Mouse (Mus musculus) adrenal gland, adult 18-20 months (tissue): ENCODE data around the gene Mas1. TPM values are rescaled to one million over a fixed set of nuclear protein-coding genes. Genes with fewer than 3 reads are reported as not detected.
"Not testable (repeated sequence)": the region's sequence is repeated elsewhere in the genome, so short reads cannot be mapped to it uniquely, and the experiment has no call there.

Experiments
- DNase-seq, 2 experiments: peaks; one replicate each; pipeline ENCODE4 v3.0.0; 2021 to 2022; ENCODE audit warnings: low spot score in 2 of 2
- long read RNA-seq, 2 experiments: library from polyadenylated mRNA; stranded (forward); transcript quantifications; one replicate each; pipeline ENCODE4 v2.0.0; 2021
- total RNA-seq, 2 experiments: library from RNA; stranded (reverse); gene quantifications; 1 replicate in 1 of 2; 2 replicates in 1 of 2; pipeline ENCODE4 v1.2.3; 2021

The Mas1 gene
- total RNA-seq = not detected
- long read RNA-seq, experiment 1 = 0 reads
- long read RNA-seq, experiment 2 = 0 reads

GRCm38 (mm10) chr17:12868043-12868442, at the start of gene Mas1:
Mas1 (minus strand) TSS chr17:12868143.
- DNase-seq = no peak

- DNase-seq = peak in 1 of 2 experiments; percentile 54
Measured at GRCm38 (mm10) chr17:12916588-12917380, 48.8 kb upstream of the Mas1 start.

DNA sequence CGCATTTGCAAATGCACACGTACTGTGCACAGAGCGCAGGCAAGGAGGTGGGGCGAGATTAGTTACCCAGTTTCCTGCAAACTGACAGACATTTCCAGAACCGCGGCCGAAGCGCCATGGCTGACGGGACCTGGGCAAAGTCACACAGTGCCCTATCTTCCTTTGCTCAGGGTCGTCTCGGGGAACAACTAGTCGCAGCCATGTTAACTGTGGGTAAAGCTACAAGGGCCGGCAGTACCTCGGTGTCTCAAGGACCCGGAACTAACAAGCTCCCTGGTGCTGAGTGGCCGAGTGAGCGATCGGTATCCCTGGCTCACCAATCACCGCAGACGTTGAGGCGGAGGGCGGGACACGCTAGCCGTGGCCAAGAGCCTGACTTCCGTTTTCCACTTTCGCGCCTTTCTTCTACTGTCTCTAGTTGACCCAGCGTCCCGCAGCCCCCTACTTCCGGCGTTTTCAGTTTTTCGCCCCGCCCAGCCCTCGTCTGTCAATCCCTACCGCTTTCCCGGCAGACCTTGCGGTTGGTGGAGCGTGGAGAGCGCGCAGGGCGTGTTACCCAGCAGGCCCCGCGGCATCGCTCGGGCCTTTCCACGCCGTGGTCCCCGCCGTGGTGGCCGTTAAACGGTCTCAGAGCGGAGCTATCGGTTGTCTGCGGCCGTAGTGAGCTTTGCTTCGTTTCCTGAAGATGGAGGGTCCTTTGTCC, 48.1 kb upstream of the Mas1 start, which contains the start of gene Mrpl18:
TSS of gene Mrpl18 (minus strand) at position 465 of the 703 bp plus-strand sequence.
- DNase-seq = peak; percentile 92

- peak in 1 of 2 experiments; percentile 23 for DNase-seq
Measured at GRCm38 (mm10) chr17:12915488-12915880, 47.5 kb upstream of the Mas1 start, which contains the start of gene Tcp1. Tcp1 (plus strand) TSS chr17:12915701.

- no peak for DNase-seq
Measured at GRCm38 (mm10) chr17:12910391-12910790, 42.4 kb upstream of the Mas1 start.

- no peak for DNase-seq
Measured at GRCm38 (mm10) chr17:12909361-12910280, 41.7 kb upstream of the Mas1 start, which contains the start of gene Pnldc1. Pnldc1 (minus strand) TSS chr17:12910230.

DNA sequence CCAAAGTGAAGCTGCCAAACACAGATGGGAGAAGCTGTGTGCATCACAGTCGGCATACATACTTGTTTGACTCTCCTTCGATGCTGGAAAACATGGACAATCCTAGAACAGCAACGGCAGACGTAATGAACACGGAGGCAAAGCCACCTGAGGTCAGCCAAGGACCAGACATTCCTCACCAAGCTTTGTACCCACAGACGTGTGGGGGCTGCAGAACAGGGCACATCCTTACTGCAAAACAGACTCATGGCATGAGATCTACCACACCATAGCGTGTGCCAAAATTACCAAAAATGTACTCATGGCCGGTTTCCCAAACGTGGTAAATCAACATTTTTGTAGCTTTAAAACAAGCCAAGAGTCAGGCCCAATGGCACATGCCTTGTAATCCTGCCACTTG, 38.5 kb upstream of the Mas1 start:
- no peak for DNase-seq

- DNase-seq = no peak
Measured at GRCm38 (mm10) chr17:12905810-12906209, 37.9 kb upstream of the Mas1 start.

GRCm38 (mm10) chr17:12904349-12904748, 36.4 kb upstream of the Mas1 start:
- no peak for DNase-seq

GRCm38 (mm10) chr17:12903372-12904333, 35.7 kb upstream of the Mas1 start:
- DNase-seq = no peak

DNA sequence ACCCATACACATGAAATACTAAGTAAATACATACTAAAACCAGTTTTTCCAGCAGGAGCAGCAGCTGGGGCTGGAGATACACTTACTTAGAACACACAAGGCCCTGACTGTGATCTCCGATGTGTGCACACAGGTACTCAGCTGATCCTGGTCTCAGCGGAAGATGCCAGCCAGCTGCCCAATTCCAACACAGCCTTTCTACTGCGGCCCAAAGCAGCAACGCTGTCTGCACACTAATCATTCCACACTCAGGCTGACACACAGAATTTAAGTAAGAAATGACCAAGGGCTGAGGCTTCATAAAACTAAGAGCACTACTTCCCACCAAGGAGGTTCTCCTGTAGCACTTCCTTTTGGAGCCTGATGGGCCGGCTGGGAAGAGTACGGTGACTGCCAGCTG, 34.3 kb upstream of the Mas1 start:
- DNase-seq = no peak

GRCm38 (mm10) chr17:12898607-12899006, 30.7 kb upstream of the Mas1 start:
- DNase-seq = not testable (repeated sequence)

- no peak for DNase-seq
Measured at GRCm38 (mm10) chr17:12897674-12898073, 29.7 kb upstream of the Mas1 start.

DNA sequence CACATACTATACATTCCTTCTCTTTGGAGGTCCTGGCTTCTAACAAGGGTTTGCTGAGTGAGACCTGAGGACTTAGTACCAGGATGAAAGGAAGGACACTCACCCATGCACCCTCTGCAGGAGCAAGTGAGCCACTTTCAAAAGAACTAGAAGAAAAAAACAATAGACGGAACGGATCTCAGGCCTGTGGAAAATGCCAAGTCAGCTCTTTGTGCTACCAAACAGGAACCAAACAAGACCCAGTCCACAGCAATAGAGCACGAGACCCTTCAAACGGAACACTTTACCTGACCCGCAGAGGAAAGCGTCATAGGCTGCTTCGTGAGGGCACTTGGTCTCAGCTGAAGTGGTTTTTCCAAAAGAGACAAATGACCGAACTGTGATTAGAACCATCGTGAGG, 24.1 kb upstream of the Mas1 start:
- DNase-seq = no peak

- no peak for DNase-seq
Measured at GRCm38 (mm10) chr17:12891054-12891453, 23.1 kb upstream of the Mas1 start.

DNA sequence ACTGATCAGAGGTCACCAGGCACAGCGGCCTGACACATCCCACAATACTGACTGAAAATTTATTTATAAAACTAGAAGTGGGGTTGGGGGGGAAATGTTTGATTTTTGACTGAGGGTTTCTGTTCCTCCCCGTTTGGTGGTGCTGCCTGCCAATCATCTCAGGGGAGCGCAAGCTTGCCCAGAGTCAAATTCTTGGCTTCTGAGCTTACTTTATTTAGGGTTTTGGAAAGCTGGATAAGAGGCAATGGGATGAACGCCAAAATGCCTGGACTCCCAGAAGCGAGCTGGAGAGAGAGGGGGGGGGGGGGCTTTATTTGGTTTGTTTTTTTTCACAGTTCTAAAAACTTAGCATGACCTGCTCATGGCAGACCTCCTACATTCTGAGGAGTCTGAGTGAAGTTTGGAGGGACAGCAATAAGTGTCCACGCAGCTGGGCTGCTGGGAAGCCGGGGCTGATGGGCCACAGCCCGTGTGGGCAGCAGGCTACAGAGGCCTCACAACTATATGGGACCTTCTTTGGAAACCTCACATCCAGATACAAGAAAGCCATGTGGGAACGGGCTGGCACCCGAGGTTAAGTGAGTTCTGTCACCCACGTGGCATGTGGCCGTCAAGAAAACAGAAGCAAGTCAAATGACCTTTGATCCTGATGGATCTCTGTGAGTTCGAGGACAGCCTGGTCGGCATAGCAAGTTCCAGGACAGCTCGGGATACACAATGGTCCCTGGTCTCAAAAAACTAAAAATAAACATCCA, 19.3 kb upstream of the Mas1 start:
- no peak for DNase-seq

GRCm38 (mm10) chr17:12886620-12887019, 18.7 kb upstream of the Mas1 start:
- no peak for DNase-seq

DNA sequence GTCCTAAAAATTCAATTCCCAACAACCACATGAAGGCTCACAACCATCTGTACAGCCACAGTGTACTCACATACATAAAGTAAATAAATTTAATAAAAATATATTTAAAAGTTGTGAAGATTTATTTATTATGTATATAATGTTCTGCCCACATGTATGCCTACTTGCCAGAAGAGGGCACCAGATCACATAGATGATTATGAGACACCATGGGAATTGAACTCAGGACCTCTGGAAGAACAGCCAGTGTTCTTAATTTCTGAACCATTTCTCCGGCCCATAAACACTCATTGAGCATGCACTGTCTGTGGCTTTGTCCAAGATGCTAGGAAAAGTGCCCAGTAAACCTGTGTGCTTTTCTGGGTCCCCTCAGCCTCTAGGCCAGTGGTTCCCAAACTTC, 13.3 kb upstream of the Mas1 start:
- no peak for DNase-seq

GRCm38 (mm10) chr17:12880178-12880577, 12.2 kb upstream of the Mas1 start:
- peak; percentile 73 to 74 for DNase-seq
